In genomic region chr5:147054747-147055270, GRCm38 (mm10) we compare ENCODE assay signal across 26 mouse cellular contexts. TPM values are rescaled to one million over a fixed set of nuclear protein-coding genes. Genes with fewer than 3 reads are reported as not detected.
DNase-seq lines count a peak whose midpoint lies in the region; ATAC-seq lines count a peak whose summit lies in the region.
"Had no signal": no experiment of that assay in that cellular context is flagged by ENCODE, and none has a peak within 500 bp of the region (broad histone marks: within the 10 kb centered on the region; RNA-seq: fewer than 3 reads in every experiment).

No protein-coding gene starts in this region.

- H3K27ac ChIP-seq in forebrain, embryonic 16.5 days (ENCODE audit: low read length), result no peak overlapping the region
- H3K27ac ChIP-seq in forebrain, embryonic 13.5 days, result no peak overlapping the region
- H3K27ac ChIP-seq in liver, embryonic 12.5 days, result no peak overlapping the region
- no peak overlapping the region for H3K27ac ChIP-seq in stomach, embryonic 15.5 days
- H3K27ac ChIP-seq: embryonic facial prominence, embryonic 13.5 days; gastrocnemius, adult 2 months; heart, embryonic 15.5 days; hindbrain, embryonic 13.5 days; limb, embryonic 13.5 days had no signal

- H3K4me2 ChIP-seq in forebrain, embryonic 16.5 days (ENCODE audit: low read length), result no peak overlapping the region
- no peak overlapping the region for H3K4me2 ChIP-seq in forebrain, embryonic 13.5 days
- H3K4me2 ChIP-seq in liver, embryonic 12.5 days, result no peak overlapping the region
- no peak overlapping the region for H3K4me2 ChIP-seq in stomach, embryonic 15.5 days
- H3K4me2 ChIP-seq: embryonic facial prominence, embryonic 13.5 days; heart, embryonic 15.5 days; hindbrain, embryonic 13.5 days; limb, embryonic 13.5 days; lung, embryonic 14.5 days had no signal

- WGBS in forebrain, embryonic 16.5 days, result 61% methylated on average over 2 of the region's 2 CpGs
- WGBS in forebrain, embryonic 13.5 days, result 88% methylated on average over 2 of the region's 2 CpGs
- 30% methylated on average over 2 of the region's 2 CpGs for WGBS in liver, embryonic 12.5 days (ENCODE audit: insufficient replicate concordance)
- WGBS in stomach, embryonic 15.5 days, result 64% methylated on average over 2 of the region's 2 CpGs

- DNase-seq in liver, result no peak
- DNase-seq in induced T-regulatory cell, adult 2 months (ENCODE audit: low read depth), result peak; percentile 18
- DNase-seq in testis, postnatal 14 days (ENCODE audit: low spot score), result no peak
- DNase-seq in right cerebral cortex, postnatal 4 days, result no peak
- DNase-seq: adrenal gland, postnatal 36 days; cerebellum, adult 11-12 months; cerebellum, postnatal 36 days; embryo, embryonic 11 days; gastrocnemius, adult 2 months; heart, postnatal 36 days; kidney, adult 8-10 months; layer of hippocampus, postnatal 36 days; lung, embryonic 14.5 days; lung, postnatal 4 days; thymus, postnatal 14 days had no signal

- no peak overlapping the region for H3K9ac ChIP-seq in forebrain, embryonic 16.5 days (replicated peaks; ENCODE audit: low read depth, low read length)
- H3K9ac ChIP-seq in forebrain, embryonic 13.5 days, result no peak overlapping the region
- H3K9ac ChIP-seq in liver, embryonic 12.5 days, result no peak overlapping the region
- no peak overlapping the region for H3K9ac ChIP-seq in stomach, embryonic 15.5 days
- H3K9ac ChIP-seq: embryonic facial prominence, embryonic 13.5 days; heart, embryonic 15.5 days; hindbrain, embryonic 13.5 days; limb, embryonic 13.5 days; lung, embryonic 14.5 days had no signal

- H3K4me1 ChIP-seq in forebrain, embryonic 16.5 days (replicated peaks; ENCODE audit: control insufficient read depth, insufficient read depth, low read length), result peaks cover 10% of the 10 kb centered on the region; the same call in 1 of the 2 replicates
- H3K4me1 ChIP-seq in forebrain, embryonic 13.5 days, result 0 out of 2 replicates have a peak, but pooled peaks cover 4% of the 10 kb centered on the region
- H3K4me1 ChIP-seq in liver, embryonic 12.5 days, result peaks cover 76% of the 10 kb centered on the region
- H3K4me1 ChIP-seq in stomach, embryonic 15.5 days, result peaks cover 9% of the 10 kb centered on the region; the same call in 1 of the 2 replicates

- no peaks in the 10 kb centered on the region for H3K36me3 ChIP-seq in forebrain, embryonic 16.5 days (ENCODE audit: control insufficient read depth, insufficient read depth)
- no peaks in the 10 kb centered on the region for H3K36me3 ChIP-seq in forebrain, embryonic 13.5 days (ENCODE audit: poor library complexity, severe bottlenecking)
- no peaks in the 10 kb centered on the region for H3K36me3 ChIP-seq in liver, embryonic 12.5 days
- H3K36me3 ChIP-seq in stomach, embryonic 15.5 days, result no peaks in the 10 kb centered on the region
- H3K36me3 ChIP-seq: embryonic facial prominence, embryonic 13.5 days; heart, embryonic 15.5 days; hindbrain, embryonic 13.5 days; limb, embryonic 13.5 days had no signal

- no peaks in the 10 kb centered on the region for H3K27me3 ChIP-seq in forebrain, embryonic 16.5 days (replicated peaks; ENCODE audit: control insufficient read depth, insufficient read depth, low read length)
- H3K27me3 ChIP-seq in forebrain, embryonic 13.5 days, result no peaks in the 10 kb centered on the region
- no peaks in the 10 kb centered on the region for H3K27me3 ChIP-seq in liver, embryonic 12.5 days (replicated peaks)
- H3K27me3 ChIP-seq in stomach, embryonic 15.5 days (replicated peaks), result no peaks in the 10 kb centered on the region
- H3K27me3 ChIP-seq: embryonic facial prominence, embryonic 13.5 days; heart, embryonic 15.5 days; hindbrain, embryonic 13.5 days; limb, embryonic 13.5 days; Patski had no signal

- no peaks in the 10 kb centered on the region for H3K9me3 ChIP-seq in forebrain, embryonic 16.5 days (ENCODE audit: control insufficient read depth, low read length)
- no peaks in the 10 kb centered on the region for H3K9me3 ChIP-seq in forebrain, embryonic 13.5 days (replicated peaks)
- H3K9me3 ChIP-seq in liver, embryonic 12.5 days (replicated peaks), result no peaks in the 10 kb centered on the region
- H3K9me3 ChIP-seq in stomach, embryonic 15.5 days, result no peaks in the 10 kb centered on the region
- H3K9me3 ChIP-seq: embryonic facial prominence, embryonic 13.5 days; heart, embryonic 15.5 days; hindbrain, embryonic 13.5 days; limb, embryonic 13.5 days had no signal

- H3K4me3 ChIP-seq in forebrain, embryonic 16.5 days (replicated peaks; ENCODE audit: low read length), result no peak overlapping the region
- no peak overlapping the region for H3K4me3 ChIP-seq in forebrain, embryonic 13.5 days
- H3K4me3 ChIP-seq in liver, embryonic 12.5 days, result no peak overlapping the region
- H3K4me3 ChIP-seq in stomach, embryonic 15.5 days (replicated peaks), result no peak overlapping the region
- H3K4me3 ChIP-seq: embryonic facial prominence, embryonic 13.5 days; erythroblast, embryonic 14.5 days; gastrocnemius, adult 2 months; heart, embryonic 15.5 days; hindbrain, embryonic 13.5 days; limb, embryonic 13.5 days had no signal

- 0 out of 2 replicates have a peak, but pooled peaks have one; percentile 38 for ATAC-seq in forebrain, embryonic 16.5 days
- no peak for ATAC-seq in forebrain, embryonic 13.5 days
- ATAC-seq in liver, embryonic 12.5 days, result 0 out of 2 replicates have a peak, but pooled peaks have one; percentile 41
- ATAC-seq in stomach, embryonic 15.5 days (ENCODE audit: insufficient read depth, low FRiP score, low read depth), result peak; percentile 44; the same call in 1 of the 2 replicates
- ATAC-seq: CD4-positive, CD25-positive, alpha-beta regulatory T cell, adult 4 months; Patski had no signal

RNA-seq across cellular contexts. Expression of gene Lnx2, which starts 21.6 kb away (rescaled TPM):
- 12.8 and 14.3 TPM in 2 replicates for polyA plus RNA-seq in forebrain, embryonic 16.5 days (2015; fragmentation: Nextera tagmentation; extraction: Ambion mirVana)
- polyA plus RNA-seq in forebrain, embryonic 13.5 days (2015; fragmentation: Nextera tagmentation; extraction: Ambion mirVana), result 4.7 and 5.6 TPM in 2 replicates
- 6.5 and 6.8 TPM in 2 replicates for polyA plus RNA-seq in liver, embryonic 12.5 days (2016; fragmentation: Nextera tagmentation; extraction: Ambion mirVana)
- 16.3 and 19.4 TPM in 2 replicates for polyA plus RNA-seq in stomach, embryonic 15.5 days (2015; fragmentation: Nextera tagmentation; extraction: Ambion mirVana)

RNA-seq across cellular contexts. Expression of gene Polr1d, which starts 22.0 kb away (rescaled TPM):
- polyA plus RNA-seq in forebrain, embryonic 16.5 days (2015; fragmentation: Nextera tagmentation; extraction: Ambion mirVana), result 107 and 115 TPM in 2 replicates
- 105 and 118 TPM in 2 replicates for polyA plus RNA-seq in forebrain, embryonic 13.5 days (2015; fragmentation: Nextera tagmentation; extraction: Ambion mirVana)
- 116 TPM in 2 replicates for polyA plus RNA-seq in liver, embryonic 12.5 days (2016; fragmentation: Nextera tagmentation; extraction: Ambion mirVana)
- polyA plus RNA-seq in stomach, embryonic 15.5 days (2015; fragmentation: Nextera tagmentation; extraction: Ambion mirVana), result 140 and 146 TPM in 2 replicates
